Mouse (Mus musculus) bone marrow, adult 2 months (tissue): ENCODE results near the gene Myl3.

Source experiments
- CTCF ChIP-seq: fragments of 200-500 bp; IDR thresholded peaks from 2 replicates; pipeline ENCODE4 v1.5.1; 2011; ENCODE audit warnings: low read length, control low read depth; ENCODE audit not compliant: control insufficient read depth, insufficient read depth
- POLR2A ChIP-seq: fragments of 200-500 bp; IDR thresholded peaks from 2 replicates; pipeline ENCODE4 v1.6.1; 2011; ENCODE audit warnings: low read depth, mild to moderate bottlenecking, control low read depth, low read length, borderline replicate concordance; ENCODE audit not compliant: control insufficient read depth

DNA sequence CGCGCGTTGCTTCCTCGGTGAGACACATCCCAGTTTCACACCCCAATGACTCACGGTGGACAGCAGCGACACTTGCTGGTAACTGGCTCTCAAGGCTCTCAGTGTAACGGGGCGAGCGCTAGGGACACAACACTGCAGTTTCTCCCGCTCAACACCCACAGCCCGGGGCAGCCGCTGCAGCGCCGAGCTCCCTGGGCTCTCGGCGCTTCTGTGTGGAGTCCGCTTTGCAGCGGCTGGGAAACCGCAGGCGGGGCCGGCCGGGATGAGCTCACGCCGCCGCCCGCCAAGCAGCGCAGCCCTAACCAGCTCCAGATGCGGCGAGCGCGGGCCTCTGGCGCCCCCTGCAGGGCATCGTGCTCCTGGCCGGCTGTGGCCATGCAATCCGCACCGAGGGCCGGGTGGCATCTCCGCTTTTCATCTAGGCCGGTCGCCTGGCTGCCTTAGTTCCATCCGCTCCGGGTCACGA is 39.6 kb downstream of the Myl3 start:
- TF ChIP-seq CTCF (peak; percentile 83), POLR2A (no peak)
